Mouse (Mus musculus): Measurements from ENCODE around the gene Wscd2. TPM values are rescaled to one million over a fixed set of nuclear protein-coding genes. Genes with fewer than 3 reads are reported as not detected.

Gene Wscd2
- total RNA-seq, 2 experiments from 2014 or later: 83.5 to 86.8 TPM

GRCm38 (mm10) chr5:113619151-113619550 is 129.0 kb downstream of the Wscd2 start:
- DNase-seq: no peak

GRCm38 (mm10) chr5:113620130-113620716 is 130.1 kb downstream of the Wscd2 start:
- no peak for DNase-seq

- DNase-seq: no peak
These were observed 130.9 kb downstream of the Wscd2 start for GRCm38 (mm10) chr5:113620999-113621398.

- DNase-seq: no peak
These were observed 132.9 kb downstream of the Wscd2 start for GRCm38 (mm10) chr5:113623052-113623451.

- DNase-seq: no peak
These were observed 134.9 kb downstream of the Wscd2 start for GRCm38 (mm10) chr5:113625068-113625467.

GRCm38 (mm10) chr5:113626352-113626751 is 136.2 kb downstream of the Wscd2 start:
- no peak for DNase-seq

- no peak for DNase-seq
These were observed 136.9 kb downstream of the Wscd2 start for GRCm38 (mm10) chr5:113626991-113627390.

- DNase-seq: no peak
These were observed 137.8 kb downstream of the Wscd2 start for GRCm38 (mm10) chr5:113627820-113628437.

GRCm38 (mm10) chr5:113629248-113629647 is 139.1 kb downstream of the Wscd2 start:
- DNase-seq: no peak

GRCm38 (mm10) chr5:113630116-113630515 is 140.0 kb downstream of the Wscd2 start:
- DNase-seq: no peak

GRCm38 (mm10) chr5:113633037-113633714 is 143.0 kb downstream of the Wscd2 start:
- no peak for DNase-seq

- peak; percentile 54 to 64 for DNase-seq
These were observed 144.0 kb downstream of the Wscd2 start for GRCm38 (mm10) chr5:113634024-113634651.

- no peak for DNase-seq
These were observed 144.9 kb downstream of the Wscd2 start for GRCm38 (mm10) chr5:113634887-113635610.

GRCm38 (mm10) chr5:113635861-113636565 is 145.9 kb downstream of the Wscd2 start:
- no peak for DNase-seq

GRCm38 (mm10) chr5:113637631-113638030 is 147.5 kb downstream of the Wscd2 start:
- peak in 1 of 2 experiments; percentile 42 for DNase-seq

- no peak for DNase-seq
These were observed 147.9 kb downstream of the Wscd2 start for GRCm38 (mm10) chr5:113638055-113638454.

- DNase-seq: no peak
These were observed 149.0 kb downstream of the Wscd2 start for GRCm38 (mm10) chr5:113639126-113639525.

Other genes with a start within 250 kb of the Wscd2 start
- 10 to 100 TPM; 86.9 to 88.3 TPM for gene Sgsm1, start 179.5 kb upstream of the Wscd2 start, total RNA-seq (2021)
- gene Aym1, start 133.0 kb upstream of the Wscd2 start, total RNA-seq (2021): not detected
- gene Cmklr1, start 160.1 kb downstream of the Wscd2 start, total RNA-seq (2021): 1 to 10 TPM; 4.0 TPM
- gene 1700069L16Rik, start 234.4 kb downstream of the Wscd2 start, total RNA-seq (2021): not detected
- 10 to 100 TPM; 11.8 to 12.6 TPM for gene Ficd, start 245.5 kb downstream of the Wscd2 start, total RNA-seq (2021)